Mouse (Mus musculus) olfactory bulb, adult 2 months (tissue): ENCODE results near the gene Ly6g5c.

Source experiments
- CTCF ChIP-seq: fragments of 200-500 bp; IDR thresholded peaks from 2 replicates; pipeline ENCODE4 v1.5.1; 2012; ENCODE audit warnings: low read depth, mild to moderate bottlenecking, low read length, moderate library complexity; ENCODE audit not compliant: insufficient read depth
- POLR2A ChIP-seq: fragments of 200-500 bp; IDR thresholded peaks from 2 replicates; pipeline ENCODE4 v1.6.1; 2012; ENCODE audit warnings: mild to moderate bottlenecking, low read depth, low read length, moderate library complexity; ENCODE audit not compliant: insufficient read depth

GRCm38 (mm10) chr17:35063466-35063865 lies 44.6 kb upstream of the Ly6g5c start:
- TF ChIP-seq POLR2A, result no peak
- no peak for TF ChIP-seq CTCF
